Mouse (Mus musculus) embryonic facial prominence, embryonic 11.5 days (tissue): ENCODE results near the gene Gm9918. TPM values are rescaled to one million over a fixed set of nuclear protein-coding genes. Genes with fewer than 3 reads are reported as not detected.

Source experiments
- ATAC-seq: fragments of 200-750 bp; cut with Nextera tagmentation; replicated peaks from 2 replicates; pipeline ENCODE4 v1.8.0; 2017; ENCODE audit warnings: low read depth; ENCODE audit not compliant: insufficient number of reproducible peaks, low FRiP score, low TSS enrichment
- DNase-seq: peaks from one replicate; pipeline ENCODE4 v3.0.0-alpha.2; 2015; ENCODE audit warnings: low spot score
- H3K27ac ChIP-seq: fragments of 300-500 bp; sonication (generic); replicated peaks from 2 replicates; pipeline ENCODE4 v1.5.1; 2014; ENCODE audit warnings: mild to moderate bottlenecking, low read depth, low read length, control low read depth
- H3K27me3 ChIP-seq: fragments of 300-500 bp; sonication (generic); 2 replicates; pipeline ENCODE4 v1.6.1; 2014; ENCODE audit warnings: mild to moderate bottlenecking, low read length, moderate library complexity, mixed read lengths; ENCODE audit not compliant: control insufficient read depth, insufficient read depth
- H3K36me3 ChIP-seq: fragments of 300-500 bp; sonication (generic); replicated peaks from 2 replicates; pipeline ENCODE4 v1.6.1; 2014; ENCODE audit warnings: low read depth, mild to moderate bottlenecking, low read length, moderate library complexity, mixed read lengths; ENCODE audit not compliant: control insufficient read depth, insufficient read depth
- H3K4me1 ChIP-seq: fragments of 300-500 bp; sonication (generic); 2 replicates; pipeline ENCODE4 v1.6.1; 2014; ENCODE audit warnings: low read length, mixed read lengths; ENCODE audit not compliant: control insufficient read depth, insufficient read depth
- H3K4me2 ChIP-seq: fragments of 300-500 bp; sonication (generic); 2 replicates; pipeline ENCODE4 v1.6.1; 2014; ENCODE audit warnings: low read depth, mild to moderate bottlenecking, control low read depth, low read length, moderate library complexity
- H3K4me3 ChIP-seq: fragments of 300-500 bp; sonication (generic); 2 replicates; pipeline ENCODE4 v1.5.1; 2014; ENCODE audit warnings: low read depth, low read length, control low read depth
- H3K9ac ChIP-seq: fragments of 300-500 bp; sonication (generic); replicated peaks from 2 replicates; pipeline ENCODE4 v1.6.1; 2014; ENCODE audit warnings: mild to moderate bottlenecking, control low read depth, low read length
- H3K9me3 ChIP-seq: fragments of 300-500 bp; sonication (generic); replicated peaks from 2 replicates; pipeline ENCODE4 v1.6.1; 2016; ENCODE audit warnings: mild to moderate bottlenecking, low read length, inconsistent platforms, mixed read lengths; ENCODE audit not compliant: control insufficient read depth
- WGBS: fragments of 180-500 bp; shearing (Covaris S2); extraction: QIAGEN DNeasy Blood & Tissue Kit; methylation state at CpG from one replicate; pipeline ENCODE4 v1.1.7; 2014; 5-methylcytosine and 5-hydroxymethylcytosine counted together
- polyA plus RNA-seq: library from polyadenylated mRNA; unstranded; fragments of >200 nt; fragmentation: Nextera tagmentation; extraction: Ambion mirVana; gene quantifications from 2 replicates; pipeline ENCODE4 v1.2.1, GENCODE M21; 2014

Gene Gm9918
- polyA plus RNA-seq, 1 experiment from 2014 or later, result 0.58 TPM

GRCm38 (mm10) chr15:102247252-102248130 lies 22.9 kb upstream of the Gm9918 start:
- peak overlapping the region; percentile 99 for H3K27ac ChIP-seq
- peaks cover 32% of the 10 kb centered on the region for H3K4me1 ChIP-seq
- WGBS, result under 1% methylated on average over 53 of the region's 65 CpGs
- DNase-seq (peak; percentile 78), ATAC-seq (peak; percentile 25; the same call in 1 of the 2 replicates)
- no peaks in the 10 kb centered on the region; the same call in 1 of the 2 replicates for H3K36me3 ChIP-seq
- no peaks in the 10 kb centered on the region for H3K9me3 ChIP-seq
- H3K4me2 ChIP-seq, result peak overlapping the region; percentile 96
- peak overlapping the region; percentile 74 for H3K9ac ChIP-seq
- H3K27me3 ChIP-seq, result no peaks in the 10 kb centered on the region
- peak overlapping the region; percentile 63 for H3K4me3 ChIP-seq

DNA sequence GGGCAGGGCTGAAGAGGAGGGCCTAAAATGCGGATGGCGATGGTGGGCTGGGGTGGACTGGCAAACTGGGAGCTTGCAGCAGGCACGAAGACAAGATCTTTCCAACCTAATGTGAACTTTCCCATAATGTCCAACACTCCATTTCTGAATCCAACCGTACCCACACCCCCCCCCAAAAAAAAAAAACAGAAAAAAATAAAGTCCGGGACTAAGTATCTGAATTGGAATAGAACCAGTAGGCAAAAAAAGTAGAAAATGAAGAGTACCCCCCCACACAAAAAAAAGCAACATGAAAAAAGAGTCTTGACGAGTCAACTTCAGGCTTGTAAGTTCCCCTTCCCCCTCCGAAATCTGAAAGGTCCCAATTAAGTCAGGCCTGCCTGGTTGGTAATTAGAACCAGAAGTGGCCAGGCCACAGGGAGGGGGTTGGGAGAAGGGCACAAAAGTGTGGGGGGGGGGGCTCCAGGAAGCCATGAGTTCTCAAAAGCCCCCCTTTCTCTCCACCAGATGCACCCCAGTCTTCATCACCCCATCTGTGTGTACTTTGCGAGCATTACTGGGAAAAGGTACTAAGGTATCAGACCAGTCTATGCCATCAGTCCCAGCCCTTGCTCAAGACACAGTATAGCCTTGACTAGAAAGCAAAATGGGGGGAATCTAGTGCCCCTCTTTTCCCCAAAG lies 22.1 kb upstream of the Gm9918 start:
- 4% methylated on average over 8 of the region's 8 CpGs for WGBS
- Histone ChIP-seq H3K27ac (peak overlapping the region; percentile 99), H3K36me3 (no peaks in the 10 kb centered on the region; the same call in 1 of the 2 replicates), H3K9ac (peak overlapping the region; percentile 74), H3K4me1 (peaks cover 27% of the 10 kb centered on the region), H3K4me2 (peak overlapping the region; percentile 96), H3K4me3 (peak overlapping the region; percentile 63), H3K9me3 (no peaks in the 10 kb centered on the region), H3K27me3 (no peaks in the 10 kb centered on the region)
- DNase-seq, result peak; percentile 89
- peak; percentile 24; the same call in 1 of the 2 replicates for ATAC-seq

DNA sequence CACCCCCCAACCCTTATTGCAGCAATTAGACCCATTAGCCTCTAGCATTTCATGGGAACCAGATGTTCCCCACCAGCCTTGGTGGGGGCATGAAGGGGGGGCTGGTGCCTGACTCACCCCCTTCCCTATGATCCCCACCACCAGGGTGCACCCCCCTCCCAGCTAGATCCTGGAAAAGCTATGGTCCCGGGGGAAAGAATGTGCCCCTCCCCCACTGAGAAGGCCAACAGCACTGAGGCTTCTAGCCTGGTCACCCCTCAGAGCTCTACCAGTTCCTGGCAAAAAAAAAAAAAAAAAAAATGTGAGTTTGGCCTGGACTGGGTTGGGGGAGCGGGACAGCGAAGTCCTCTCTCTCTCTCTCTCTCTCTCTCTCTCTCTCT lies 21.6 kb upstream of the Gm9918 start:
- Histone ChIP-seq H3K27me3 (no peaks in the 10 kb centered on the region), H3K27ac (peak overlapping the region; percentile 99), H3K4me3 (peak overlapping the region; percentile 26), H3K36me3 (no peaks in the 10 kb centered on the region; the same call in 1 of the 2 replicates), H3K4me2 (peak overlapping the region; percentile 96), H3K4me1 (peaks cover 22% of the 10 kb centered on the region), H3K9ac (peak overlapping the region; percentile 38), H3K9me3 (no peaks in the 10 kb centered on the region)
- DNase-seq (peak; percentile 89), ATAC-seq (peak; percentile 15; the same call in 1 of the 2 replicates)
- WGBS, result 0% methylated on average over 3 of the region's 3 CpGs

GRCm38 (mm10) chr15:102249251-102249691 lies 21.1 kb upstream of the Gm9918 start:
- Histone ChIP-seq H3K4me3 (peak overlapping the region; percentile 26), H3K9me3 (no peaks in the 10 kb centered on the region), H3K4me1 (peaks cover 17% of the 10 kb centered on the region), H3K27ac (peak overlapping the region; percentile 99), H3K36me3 (no peaks in the 10 kb centered on the region; the same call in 1 of the 2 replicates), H3K4me2 (peak overlapping the region; percentile 96), H3K27me3 (no peaks in the 10 kb centered on the region), H3K9ac (peak overlapping the region; percentile 38; the same call in 1 of the 2 replicates)
- ATAC-seq (no peak), DNase-seq (peak; percentile 83)
- 0% methylated on average over 13 of the region's 13 CpGs for WGBS

DNA sequence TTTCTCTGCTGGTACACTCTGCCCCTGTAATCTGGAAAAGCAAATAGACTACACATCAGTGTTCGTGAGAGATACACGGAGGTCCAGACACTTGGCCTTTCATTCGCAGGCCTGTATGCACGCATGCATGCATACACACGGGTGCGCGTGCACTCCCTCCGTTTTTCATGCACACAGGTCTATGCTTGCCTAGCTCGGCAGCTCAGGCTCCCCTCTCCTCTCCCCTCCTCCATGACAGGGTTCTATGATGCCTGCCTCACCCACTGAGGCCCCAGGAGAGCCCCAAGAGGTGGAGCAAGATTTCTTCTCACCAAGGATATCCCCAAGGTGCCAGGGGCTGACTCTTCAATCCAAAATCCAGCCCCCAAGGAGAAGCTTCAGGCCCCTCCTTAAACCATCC lies 20.4 kb upstream of the Gm9918 start:
- Histone ChIP-seq H3K4me2 (peak overlapping the region; percentile 96), H3K4me3 (peak overlapping the region; percentile 26; the same call in 1 of the 2 replicates)
- DNase-seq, result no peak

DNA sequence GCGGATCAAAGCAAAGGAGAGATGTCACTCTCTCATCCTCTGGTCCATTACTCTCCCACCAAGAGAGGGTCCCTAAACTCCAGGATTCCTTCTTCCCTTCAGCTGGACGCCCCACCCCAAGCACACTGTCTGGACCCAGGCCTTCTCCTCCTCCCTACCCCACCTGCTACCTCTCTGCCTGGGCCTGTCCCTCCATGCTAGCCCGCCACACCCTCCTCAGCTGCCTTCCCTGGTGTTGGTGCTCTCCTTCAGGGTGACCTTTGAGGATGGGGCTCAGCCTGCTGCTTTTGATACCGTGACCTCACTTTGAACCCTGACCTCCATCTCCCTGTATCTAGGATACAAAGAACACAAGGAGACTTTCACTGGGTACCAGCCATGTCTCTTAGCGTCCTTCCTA lies 19.8 kb upstream of the Gm9918 start:
- peak overlapping the region; percentile 99 for H3K27ac ChIP-seq
- H3K4me3 ChIP-seq, result no peak overlapping the region
- no peak for ATAC-seq
- H3K27me3 ChIP-seq, result no peaks in the 10 kb centered on the region
- peaks cover 16% of the 10 kb centered on the region for H3K4me1 ChIP-seq
- H3K9me3 ChIP-seq, result no peaks in the 10 kb centered on the region
- H3K36me3 ChIP-seq, result no peaks in the 10 kb centered on the region; the same call in 1 of the 2 replicates
- H3K9ac ChIP-seq, result no peak overlapping the region; the same call in none of the 2 replicates
- 45% methylated on average over 5 of the region's 5 CpGs for WGBS
- DNase-seq, result no peak
- H3K4me2 ChIP-seq, result peak overlapping the region; percentile 23; the same call in 1 of the 2 replicates

More for the DNA sequence above, 20.4 kb upstream of the Gm9918 start:
- Histone ChIP-seq H3K36me3 (no peaks in the 10 kb centered on the region; the same call in 1 of the 2 replicates), H3K27ac (peak overlapping the region; percentile 99), H3K9ac (peak overlapping the region; percentile 61), H3K27me3 (no peaks in the 10 kb centered on the region), H3K4me1 (peaks cover 16% of the 10 kb centered on the region), H3K9me3 (no peaks in the 10 kb centered on the region)
- ATAC-seq, result no peak
- 23% methylated on average over 9 of the region's 9 CpGs for WGBS

GRCm38 (mm10) chr15:102255547-102256255 lies 14.7 kb upstream of the Gm9918 start:
- H3K4me3 ChIP-seq, result peak overlapping the region; percentile 73
- peak overlapping the region; percentile 90 for H3K4me2 ChIP-seq
- 27% methylated on average over 13 of the region's 14 CpGs for WGBS
- peaks cover 2% of the 10 kb centered on the region; the same call in 1 of the 2 replicates for H3K27me3 ChIP-seq
- H3K27ac ChIP-seq, result peak overlapping the region; percentile 96
- ATAC-seq, result no peak
- peak overlapping the region; percentile 89 for H3K9ac ChIP-seq
- H3K36me3 ChIP-seq, result no peaks in the 10 kb centered on the region; the same call in 1 of the 2 replicates
- peak; percentile 57 for DNase-seq
- no peaks in the 10 kb centered on the region for H3K9me3 ChIP-seq
- peaks cover 20% of the 10 kb centered on the region; the same call in 1 of the 2 replicates for H3K4me1 ChIP-seq
